Mouse (Mus musculus) lung, adult 18-20 months (tissue): Measurements from ENCODE around the gene Sat2.
A peak's percentile ranks its signal among the peaks of the same experiment; 100 is the strongest.

Experiments used
- DNase-seq, 2 experiments: peaks; one replicate each; pipeline ENCODE4 v3.0.0; 2022; ENCODE audit warnings: mixed read lengths in 2 of 2

The Sat2 gene

DNA sequence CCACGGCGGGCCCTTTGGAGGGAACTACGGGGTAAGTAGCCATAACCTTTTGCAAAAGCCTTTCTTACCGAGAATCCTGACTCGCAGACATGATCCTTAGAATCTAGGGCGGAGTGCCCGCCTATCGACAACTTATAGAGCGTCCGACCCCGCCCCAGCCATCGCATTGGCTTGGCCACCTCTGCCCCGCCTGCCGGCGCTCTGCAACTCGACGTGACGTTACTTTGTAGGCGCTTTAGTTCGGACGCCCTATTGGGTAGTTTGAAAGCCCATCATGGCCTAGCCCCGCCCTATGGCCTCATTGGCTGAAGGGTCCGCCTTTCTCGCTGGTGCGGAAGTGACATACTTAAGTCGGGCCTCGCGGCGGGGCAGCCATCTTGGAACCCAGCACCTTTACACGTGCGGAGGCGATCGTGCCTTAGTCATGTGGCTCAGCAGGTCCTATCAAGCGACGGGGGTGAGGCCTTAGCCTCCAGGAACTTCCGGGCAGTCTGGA lies 50.4 kb downstream of the Sat2 start, which contains the start of gene Eif4a1:
Gene Eif4a1 (minus strand): TSS at position 213 of the 496 bp plus-strand sequence.
- peak; percentile 100 for DNase-seq
